Mouse (Mus musculus) hindbrain, embryonic 11.5 days (tissue): Measurements from ENCODE around the gene Ctnnb1. TPM values are rescaled to one million over a fixed set of nuclear protein-coding genes. Genes with fewer than 3 reads are reported as not detected.

Experiments
- ATAC-seq: fragments of 200-750 bp; cut with Nextera tagmentation; 2 replicates; pipeline ENCODE4 v1.8.0; 2017; ENCODE audit warnings: mild to moderate bottlenecking, moderate TSS enrichment, moderate library complexity; ENCODE audit not compliant: low FRiP score
- DNase-seq: peaks from one replicate; pipeline ENCODE4 v3.0.0-alpha.2; 2015; ENCODE audit warnings: low spot score
- H3K27ac ChIP-seq: fragments of 300-500 bp; sonication (generic); 2 replicates; pipeline ENCODE4 v1.5.1; 2014; ENCODE audit warnings: mild to moderate bottlenecking, low read depth, low read length
- H3K27me3 ChIP-seq: fragments of 300-500 bp; sonication (generic); 2 replicates; pipeline ENCODE4 v1.6.1; 2014; ENCODE audit warnings: mild to moderate bottlenecking, low read length, moderate library complexity, mixed read lengths; ENCODE audit not compliant: control insufficient read depth, insufficient read depth
- H3K36me3 ChIP-seq: fragments of 300-500 bp; sonication (generic); 2 replicates; pipeline ENCODE4 v1.6.1; 2014; ENCODE audit warnings: mild to moderate bottlenecking, low read length, moderate library complexity, mixed read lengths; ENCODE audit not compliant: control insufficient read depth, insufficient read depth
- H3K4me1 ChIP-seq: fragments of 300-500 bp; sonication (generic); replicated peaks from 2 replicates; pipeline ENCODE4 v1.6.1; 2014; ENCODE audit warnings: low read length, mixed read lengths; ENCODE audit not compliant: control insufficient read depth, insufficient read depth
- H3K4me2 ChIP-seq: fragments of 300-500 bp; sonication (generic); replicated peaks from 2 replicates; pipeline ENCODE4 v1.6.1; 2014; ENCODE audit warnings: mild to moderate bottlenecking, low read depth, low read length
- H3K4me3 ChIP-seq: fragments of 300-500 bp; sonication (generic); 2 replicates; pipeline ENCODE4 v1.5.1; 2014; ENCODE audit warnings: low read depth, low read length
- H3K9ac ChIP-seq: fragments of 300-500 bp; sonication (generic); 2 replicates; pipeline ENCODE4 v1.6.1; 2014; ENCODE audit warnings: low read depth, low read length
- H3K9me3 ChIP-seq: fragments of 300-500 bp; sonication (generic); 2 replicates; pipeline ENCODE4 v1.6.1; 2016; ENCODE audit warnings: low read length; ENCODE audit not compliant: control insufficient read depth
- WGBS: fragments of 180-500 bp; shearing (Covaris S2); extraction: QIAGEN DNeasy Blood & Tissue Kit; methylation state at CpG from one replicate; pipeline ENCODE4 v1.1.7; 2014; 5-methylcytosine and 5-hydroxymethylcytosine counted together
- polyA plus RNA-seq: library from polyadenylated mRNA; unstranded; fragments of >200 nt; fragmentation: Nextera tagmentation; extraction: Ambion mirVana; gene quantifications from 2 replicates; pipeline ENCODE4 v1.2.1, GENCODE M21; 2014

Ctnnb1 gene
- 804 and 817 TPM in 2 replicates for polyA plus RNA-seq

DNA sequence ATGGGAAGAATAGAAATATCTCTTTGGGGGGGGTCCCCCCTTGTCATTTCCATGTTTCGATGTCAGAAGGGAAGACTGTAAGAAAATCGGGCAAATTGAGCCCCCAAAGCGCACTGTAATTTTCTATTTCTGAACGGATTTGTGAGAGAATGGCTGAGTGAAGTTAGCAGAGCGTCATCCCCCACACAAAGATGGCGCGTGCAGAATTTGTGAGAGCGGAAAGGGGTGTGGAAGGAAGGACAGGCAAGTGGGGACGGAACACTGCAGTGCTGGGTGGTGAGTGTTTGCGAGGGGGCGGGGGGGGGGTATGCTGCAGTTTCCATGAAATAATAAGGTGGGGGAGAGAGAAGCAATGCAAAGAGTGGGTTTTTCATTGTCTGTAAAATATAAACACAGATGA, at the start of gene Ctnnb1:
Gene Ctnnb1, plus strand, starts transcription at position 136 of the 400 bp plus-strand sequence.
- DNase-seq (no peak), ATAC-seq (no peak)
- no peaks in the 10 kb centered on the region for H3K4me1 ChIP-seq
- no peak within 1 kb of the TSS for H3K9ac ChIP-seq
- no peaks in the 10 kb centered on the region for H3K36me3 ChIP-seq
- H3K27ac ChIP-seq = no peak within 1 kb of the TSS
- no peak within 1 kb of the TSS for H3K4me3 ChIP-seq
- H3K4me2 ChIP-seq = no peak within 1 kb of the TSS
- H3K27me3 ChIP-seq = no peaks in the 10 kb centered on the region
- WGBS = 77% methylated on average over 11 of the region's 11 CpGs
- H3K9me3 ChIP-seq = no peaks in the 10 kb centered on the region

DNA sequence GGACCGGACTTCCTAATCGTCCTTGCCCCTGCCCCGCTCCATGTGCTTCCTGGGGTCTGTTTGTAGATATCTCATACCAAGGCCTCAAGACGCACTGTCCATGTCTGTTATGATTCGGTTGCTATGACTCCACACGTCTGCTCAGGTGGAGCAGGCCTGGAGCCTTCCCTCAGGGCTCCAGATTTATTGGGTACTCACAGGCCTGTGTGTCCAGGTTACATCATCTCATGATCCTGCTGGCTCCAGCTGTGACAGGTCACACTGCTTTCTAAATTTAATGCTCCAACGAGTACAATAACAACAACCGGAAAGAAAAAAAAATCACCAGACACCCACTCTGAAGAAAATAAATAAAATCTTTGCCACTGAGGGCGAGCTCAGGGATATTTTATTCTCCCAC, 48.7 kb upstream of the Ctnnb1 start:
- H3K27ac ChIP-seq = no peak overlapping the region
- WGBS = 81% methylated on average over 9 of the region's 9 CpGs
- no peaks in the 10 kb centered on the region for H3K9me3 ChIP-seq
- no peak overlapping the region for H3K9ac ChIP-seq
- H3K4me1 ChIP-seq = no peaks in the 10 kb centered on the region
- DNase-seq (no peak), ATAC-seq (no peak)
- no peak overlapping the region for H3K4me2 ChIP-seq
- no peaks in the 10 kb centered on the region for H3K36me3 ChIP-seq
- H3K4me3 ChIP-seq = no peak overlapping the region
- H3K27me3 ChIP-seq = no peaks in the 10 kb centered on the region

DNA sequence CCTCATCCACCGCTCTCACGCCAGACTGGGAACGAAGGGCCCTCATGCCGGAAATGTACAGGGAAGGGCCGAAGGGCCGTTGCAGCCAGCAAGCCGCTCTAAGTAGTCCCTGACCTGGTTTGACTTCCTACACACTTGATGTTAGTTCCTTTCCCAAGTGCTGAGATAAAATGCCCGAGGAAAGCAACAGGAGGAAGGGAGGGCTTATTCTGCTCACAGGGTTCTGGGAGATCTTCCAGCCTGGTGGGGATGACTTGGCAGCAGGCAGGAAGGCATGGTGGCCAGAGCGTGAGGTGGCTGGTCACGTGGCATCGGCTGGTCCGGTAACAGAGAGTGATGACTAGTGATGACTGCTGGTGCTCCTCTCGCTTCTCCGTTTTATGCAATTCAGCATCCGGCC, 47.9 kb upstream of the Ctnnb1 start:
- Histone ChIP-seq H3K9ac (no peak overlapping the region), H3K4me3 (no peak overlapping the region), H3K27ac (no peak overlapping the region), H3K4me1 (no peaks in the 10 kb centered on the region), H3K4me2 (no peak overlapping the region), H3K27me3 (no peaks in the 10 kb centered on the region), H3K36me3 (no peaks in the 10 kb centered on the region), H3K9me3 (no peaks in the 10 kb centered on the region)
- no peak for DNase-seq
- no peak for ATAC-seq
- WGBS = 92% methylated on average over 15 of the region's 15 CpGs

DNA sequence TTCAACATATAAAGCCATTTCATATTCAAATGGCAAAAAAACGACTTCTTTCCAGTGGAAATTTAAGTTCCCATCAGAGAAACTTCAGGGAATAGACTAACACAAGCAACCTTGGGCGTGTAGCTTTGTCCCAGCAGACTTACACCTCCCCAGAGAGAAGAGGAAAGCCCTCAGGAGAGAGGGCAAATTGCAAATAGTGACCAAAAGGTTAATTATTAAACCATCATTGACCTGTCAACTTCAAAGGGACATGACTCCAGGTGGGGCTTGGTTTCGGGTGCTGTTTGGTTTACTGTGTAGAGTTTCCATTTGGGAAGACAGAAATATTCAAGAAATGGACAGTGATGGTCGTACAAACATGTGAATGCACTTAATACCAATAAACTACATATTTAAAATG, 47.2 kb upstream of the Ctnnb1 start:
- DNase-seq = no peak
- Histone ChIP-seq H3K4me2 (no peak overlapping the region), H3K4me1 (no peaks in the 10 kb centered on the region), H3K27ac (no peak overlapping the region), H3K9me3 (no peaks in the 10 kb centered on the region), H3K27me3 (no peaks in the 10 kb centered on the region), H3K36me3 (no peaks in the 10 kb centered on the region), H3K9ac (no peak overlapping the region), H3K4me3 (no peak overlapping the region)
- ATAC-seq = no peak
- 75% methylated on average over 4 of the region's 4 CpGs for WGBS

DNA sequence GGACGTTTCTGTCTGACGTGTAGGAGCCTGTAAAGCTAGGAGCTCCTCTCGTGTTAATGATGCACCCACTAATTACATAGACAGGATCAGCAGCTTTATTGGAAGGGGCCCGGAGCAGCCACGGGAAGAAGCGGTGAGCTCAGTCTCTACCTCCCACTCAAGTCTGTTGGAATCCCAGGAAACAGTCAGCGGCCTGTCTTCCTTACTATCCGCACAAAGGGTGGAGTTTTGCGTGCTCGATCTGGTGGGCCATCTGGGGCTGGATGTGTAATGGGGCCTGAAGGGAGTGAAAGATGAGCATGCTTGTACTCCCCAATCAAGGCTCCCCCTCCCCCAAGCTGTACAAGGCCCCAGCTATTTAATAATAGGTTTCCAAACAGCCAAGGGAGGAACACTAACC, 44.3 kb upstream of the Ctnnb1 start:
- H3K4me2 ChIP-seq = no peak overlapping the region
- H3K4me3 ChIP-seq = no peak overlapping the region
- no peak overlapping the region for H3K9ac ChIP-seq
- whole genome bisulfite sequencing = 73% methylated on average over 10 of the region's 10 CpGs
- H3K4me1 ChIP-seq = no peaks in the 10 kb centered on the region
- no peaks in the 10 kb centered on the region for H3K27me3 ChIP-seq
- no peak overlapping the region for H3K27ac ChIP-seq
- H3K9me3 ChIP-seq = no peaks in the 10 kb centered on the region
- no peak for ATAC-seq
- no peak for DNase-seq
- no peaks in the 10 kb centered on the region for H3K36me3 ChIP-seq

DNA sequence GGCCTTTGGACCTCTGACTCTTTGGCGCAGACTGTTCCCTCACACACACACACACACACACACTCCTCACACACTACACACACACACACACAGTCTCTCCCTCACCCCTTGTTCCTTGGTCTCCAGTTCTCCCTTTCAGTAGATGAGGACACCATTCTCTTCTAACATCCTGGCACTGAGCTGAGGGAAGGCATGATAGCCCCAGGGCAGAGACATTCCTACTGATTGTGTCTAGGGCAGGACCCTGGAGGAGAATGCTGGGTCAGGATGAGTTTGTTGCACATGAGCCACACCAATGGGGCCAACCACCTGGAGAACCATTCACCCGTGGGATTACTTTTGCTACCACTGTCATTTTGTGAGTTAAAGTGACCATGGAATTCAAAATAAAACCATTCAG, 41.4 kb upstream of the Ctnnb1 start:
- Histone ChIP-seq H3K36me3 (no peaks in the 10 kb centered on the region), H3K4me1 (no peaks in the 10 kb centered on the region), H3K4me3 (no peak overlapping the region), H3K9ac (no peak overlapping the region), H3K4me2 (no peak overlapping the region), H3K9me3 (no peaks in the 10 kb centered on the region), H3K27me3 (no peaks in the 10 kb centered on the region), H3K27ac (no peak overlapping the region)
- WGBS = 83% methylated on average over 2 of the region's 2 CpGs
- no peak for DNase-seq
- no peak for ATAC-seq

DNA sequence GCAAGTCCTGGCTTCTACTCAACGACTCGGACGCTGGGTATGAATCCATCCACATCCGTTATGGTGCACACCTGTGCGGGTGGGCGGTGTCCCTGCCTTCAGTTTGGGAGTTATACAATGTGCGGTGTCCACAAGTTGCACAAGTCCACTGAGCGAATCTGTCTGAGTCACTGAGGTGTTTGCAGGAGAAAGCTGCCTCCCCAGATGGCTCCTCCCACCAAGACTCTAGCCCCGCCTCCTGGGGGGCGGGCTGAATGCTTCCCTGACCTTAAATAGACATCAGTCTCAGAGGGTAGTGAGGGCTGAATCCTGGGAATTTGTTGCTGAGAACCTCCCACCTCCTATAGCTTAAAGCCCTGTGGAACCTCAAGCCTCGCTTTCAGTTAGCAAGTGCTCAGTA, 35.6 kb upstream of the Ctnnb1 start:
- Histone ChIP-seq H3K4me3 (no peak overlapping the region), H3K27me3 (no peaks in the 10 kb centered on the region), H3K9me3 (no peaks in the 10 kb centered on the region), H3K36me3 (no peaks in the 10 kb centered on the region), H3K27ac (no peak overlapping the region), H3K9ac (no peak overlapping the region), H3K4me2 (no peak overlapping the region), H3K4me1 (no peaks in the 10 kb centered on the region)
- no peak for DNase-seq
- WGBS = 94% methylated on average over 11 of the region's 11 CpGs
- ATAC-seq = no peak

DNA sequence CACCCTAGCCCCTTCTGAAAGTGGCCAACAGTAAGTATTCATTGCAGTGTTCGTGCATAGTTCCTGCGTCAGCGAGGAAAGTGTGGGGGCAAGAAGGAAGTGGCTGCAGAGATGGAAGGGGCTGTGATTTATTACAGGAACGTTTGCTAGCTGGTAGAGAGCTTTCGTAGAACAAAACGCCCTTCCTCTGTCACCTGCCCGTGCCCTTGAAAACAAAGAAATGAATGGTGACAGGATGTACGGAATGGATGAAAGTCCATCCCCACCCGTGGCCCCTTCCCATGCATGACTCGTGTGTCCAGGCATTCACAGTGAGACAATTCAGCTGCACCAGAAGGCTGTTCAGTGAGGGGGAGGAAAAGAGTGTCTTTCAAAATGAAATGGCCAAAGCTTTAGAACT, 35.0 kb upstream of the Ctnnb1 start:
- 80% methylated on average over 10 of the region's 10 CpGs for WGBS
- no peak for ATAC-seq
- Histone ChIP-seq H3K27ac (no peak overlapping the region), H3K4me2 (no peak overlapping the region), H3K9me3 (no peaks in the 10 kb centered on the region), H3K27me3 (no peaks in the 10 kb centered on the region), H3K36me3 (no peaks in the 10 kb centered on the region), H3K9ac (no peak overlapping the region), H3K4me3 (no peak overlapping the region), H3K4me1 (no peaks in the 10 kb centered on the region)
- DNase-seq = no peak

DNA sequence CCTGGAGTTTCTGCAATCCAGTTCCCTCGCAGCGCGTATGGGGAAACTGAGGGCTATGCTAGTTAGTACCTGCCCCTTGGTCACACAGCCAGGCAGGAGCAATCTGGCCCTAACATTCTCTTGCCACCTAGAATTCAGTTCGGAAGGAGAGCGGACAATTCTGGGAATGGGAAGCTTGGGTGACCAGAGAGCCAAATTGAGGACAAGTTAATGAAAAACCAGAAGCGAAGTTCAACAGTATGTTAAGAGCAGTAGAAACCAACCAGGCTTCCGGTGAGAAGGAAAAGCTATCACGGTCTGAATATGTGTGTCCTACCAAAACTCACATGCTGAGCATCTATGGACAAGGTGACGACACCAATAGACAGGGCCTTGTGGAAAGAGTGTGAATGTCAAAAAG, 34.6 kb upstream of the Ctnnb1 start:
- ATAC-seq (no peak), DNase-seq (no peak)
- no peaks in the 10 kb centered on the region for H3K4me1 ChIP-seq
- H3K4me3 ChIP-seq = no peak overlapping the region
- H3K9me3 ChIP-seq = no peaks in the 10 kb centered on the region
- no peaks in the 10 kb centered on the region for H3K27me3 ChIP-seq
- WGBS = 94% methylated on average over 9 of the region's 9 CpGs
- H3K9ac ChIP-seq = no peak overlapping the region
- H3K27ac ChIP-seq = no peak overlapping the region
- no peaks in the 10 kb centered on the region for H3K36me3 ChIP-seq
- H3K4me2 ChIP-seq = no peak overlapping the region
